Mouse (Mus musculus) liver, embryonic 16.5 days (tissue): ENCODE results near the gene Polr1a. TPM values are rescaled to one million over a fixed set of nuclear protein-coding genes. Genes with fewer than 3 reads are reported as not detected.
A peak's percentile ranks its signal among the peaks of the same experiment; 100 is the strongest.

Experiments used
- ATAC-seq: fragments of 200-750 bp; cut with Nextera tagmentation; 2 replicates; pipeline ENCODE4 v1.8.0; 2017; ENCODE audit warnings: low read depth, mild to moderate bottlenecking, moderate number of reproducible peaks, moderate library complexity
- H3K27ac ChIP-seq: fragments of 300-500 bp; sonication (generic); 2 replicates; pipeline ENCODE4 v1.5.1; 2014; ENCODE audit warnings: mild to moderate bottlenecking, low read length
- H3K27me3 ChIP-seq: fragments of 300-500 bp; sonication (generic); 2 replicates; pipeline ENCODE4 v1.6.1; 2014; ENCODE audit warnings: low read depth, low read length, mixed read lengths; ENCODE audit not compliant: control insufficient read depth, insufficient read depth
- H3K36me3 ChIP-seq: fragments of 300-500 bp; sonication (generic); 2 replicates; pipeline ENCODE4 v1.6.1; 2014; ENCODE audit warnings: mild to moderate bottlenecking; ENCODE audit not compliant: control insufficient read depth, insufficient read depth
- H3K4me1 ChIP-seq: fragments of 300-500 bp; sonication (generic); 2 replicates; pipeline ENCODE4 v1.6.1; 2014; ENCODE audit warnings: low read depth, low read length, mixed read lengths; ENCODE audit not compliant: control insufficient read depth
- H3K4me2 ChIP-seq: fragments of 300-500 bp; sonication (generic); 2 replicates; pipeline ENCODE4 v1.6.1; 2014; ENCODE audit warnings: low read depth, low read length, mixed read lengths
- H3K4me3 ChIP-seq: fragments of 300-500 bp; sonication (generic); 2 replicates; pipeline ENCODE4 v1.5.1; 2014; ENCODE audit warnings: low read depth, mild to moderate bottlenecking, low read length
- H3K9ac ChIP-seq: fragments of 300-500 bp; sonication (generic); 2 replicates; pipeline ENCODE4 v1.6.1; 2014; ENCODE audit warnings: low read depth, low read length
- H3K9me3 ChIP-seq: fragments of 300-500 bp; sonication (generic); replicated peaks from 2 replicates; pipeline ENCODE4 v1.6.1; 2016; ENCODE audit warnings: low read length; ENCODE audit not compliant: control insufficient read depth
- WGBS: fragments of 180-500 bp; shearing (Covaris S2); extraction: QIAGEN DNeasy Blood & Tissue Kit; methylation state at CpG from one replicate; pipeline ENCODE4 v1.1.7; 2014; ENCODE audit not compliant: insufficient replicate concordance; 5-methylcytosine and 5-hydroxymethylcytosine counted together
- polyA plus RNA-seq: library from polyadenylated mRNA; unstranded; fragments of >200 nt; fragmentation: Nextera tagmentation; extraction: Ambion mirVana; gene quantifications from 2 replicates; pipeline ENCODE4 v1.2.1, GENCODE M21; 2015

The Polr1a gene
- polyA plus RNA-seq, 1 experiment from 2014 or later: 14.3 TPM

DNA sequence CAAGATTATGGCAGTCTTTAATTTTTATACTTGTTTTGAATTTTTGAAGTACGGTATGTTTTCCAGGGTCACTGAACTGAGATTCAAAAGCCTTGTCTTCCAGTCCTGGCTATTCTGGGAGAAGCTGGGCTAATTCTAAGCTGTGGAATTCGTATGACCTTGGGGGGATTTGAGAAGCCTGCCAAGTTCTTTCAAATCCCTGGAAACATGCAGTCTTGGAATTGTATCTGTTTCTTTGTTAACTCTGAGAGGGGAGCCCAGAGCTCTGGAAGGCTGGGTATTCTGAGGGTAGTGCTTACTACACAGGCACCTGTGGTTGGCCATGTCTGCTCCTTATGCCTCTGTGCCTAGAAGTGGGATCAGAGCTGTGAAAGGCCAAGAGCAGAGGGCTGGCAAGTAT, 26.9 kb downstream of the Polr1a start:
- Histone ChIP-seq H3K4me1 (no peaks in the 10 kb centered on the region), H3K27ac (no peak overlapping the region), H3K27me3 (no peaks in the 10 kb centered on the region), H3K36me3 (peaks cover 28% of the 10 kb centered on the region), H3K4me3 (no peak overlapping the region), H3K4me2 (no peak overlapping the region), H3K9ac (no peak overlapping the region), H3K9me3 (no peaks in the 10 kb centered on the region)
- no peak for ATAC-seq
- 71% methylated on average over 2 of the region's 2 CpGs for WGBS

DNA sequence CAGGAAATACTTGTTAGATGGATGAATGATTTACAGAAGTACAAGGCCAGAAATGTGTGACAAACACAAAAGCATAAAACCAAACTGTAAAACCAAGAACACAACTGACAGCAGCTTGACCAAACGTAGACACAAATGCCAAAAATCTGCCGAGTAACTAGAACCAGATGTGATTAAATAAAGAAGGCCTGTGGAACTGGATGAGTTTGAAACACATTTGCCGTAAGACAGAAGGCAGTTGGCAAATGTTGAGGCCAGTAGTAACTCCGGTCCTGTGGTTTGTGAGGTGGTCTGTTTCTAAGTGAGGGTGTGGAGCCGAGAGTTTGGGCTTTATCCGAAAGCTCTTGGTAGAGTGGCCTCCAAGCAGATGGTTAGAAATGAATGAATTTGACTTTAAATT, 32.1 kb downstream of the Polr1a start:
- peaks cover 21% of the 10 kb centered on the region for H3K36me3 ChIP-seq
- 79% methylated on average over 6 of the region's 6 CpGs for WGBS

DNA sequence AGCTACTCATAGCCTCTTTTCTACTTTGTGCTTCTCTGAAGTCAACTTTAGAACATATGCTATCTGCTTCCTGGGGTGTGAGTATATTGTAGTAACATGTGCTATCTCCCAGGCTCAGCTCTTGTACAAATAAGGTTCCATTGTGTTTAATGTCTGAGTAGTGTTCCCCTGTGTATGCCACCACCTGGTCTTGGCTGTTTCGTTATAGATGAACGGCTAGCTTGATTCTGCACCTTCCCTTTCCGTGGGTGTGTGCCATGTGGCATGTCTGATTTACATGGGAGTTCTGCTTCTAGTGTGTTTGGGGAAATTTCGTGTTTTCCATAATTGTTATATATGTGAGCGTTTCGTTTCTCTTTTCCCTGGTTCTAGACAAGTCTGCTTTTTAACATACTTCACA, 36.2 kb downstream of the Polr1a start:
- Histone ChIP-seq H3K27ac (no peak overlapping the region), H3K4me3 (no peak overlapping the region), H3K9ac (no peak overlapping the region), H3K27me3 (no peaks in the 10 kb centered on the region), H3K4me2 (no peak overlapping the region), H3K36me3 (peaks cover 21% of the 10 kb centered on the region), H3K4me1 (no peaks in the 10 kb centered on the region), H3K9me3 (no peaks in the 10 kb centered on the region)
- ATAC-seq: no peak
- 83% methylated on average over 6 of the region's 6 CpGs for WGBS

More for the DNA sequence above, 32.1 kb downstream of the Polr1a start:
- H3K9me3 ChIP-seq: no peaks in the 10 kb centered on the region
- H3K4me1 ChIP-seq: no peaks in the 10 kb centered on the region
- no peaks in the 10 kb centered on the region for H3K27me3 ChIP-seq
- no peak for ATAC-seq
- H3K4me2 ChIP-seq: no peak overlapping the region
- no peak overlapping the region for H3K27ac ChIP-seq
- H3K4me3 ChIP-seq: no peak overlapping the region
- H3K9ac ChIP-seq: no peak overlapping the region

DNA sequence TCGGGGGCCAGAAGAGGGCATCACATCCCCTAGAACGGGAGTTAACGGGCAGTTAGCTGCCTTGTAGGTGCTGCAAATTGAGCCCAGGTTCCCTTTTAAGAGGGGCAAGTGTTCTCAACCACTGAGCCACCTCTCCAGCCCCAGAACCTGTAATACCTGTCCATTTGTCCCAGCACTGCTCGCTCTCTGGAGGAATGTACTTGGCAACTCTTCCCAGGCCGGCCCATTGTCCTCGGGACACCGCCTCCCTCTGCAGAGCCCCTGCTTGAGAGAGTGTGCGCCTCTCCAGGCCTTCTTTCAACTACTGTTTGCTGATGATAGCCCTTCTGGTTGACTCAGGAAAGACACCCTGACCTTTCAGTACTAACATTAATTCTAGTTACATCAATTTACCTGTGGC, 37.3 kb downstream of the Polr1a start:
- Histone ChIP-seq H3K4me3 (no peak overlapping the region), H3K9ac (no peak overlapping the region), H3K9me3 (no peaks in the 10 kb centered on the region), H3K4me1 (no peaks in the 10 kb centered on the region), H3K27me3 (no peaks in the 10 kb centered on the region), H3K36me3 (peaks cover 20% of the 10 kb centered on the region), H3K4me2 (no peak overlapping the region), H3K27ac (no peak overlapping the region)
- WGBS: 86% methylated on average over 8 of the region's 8 CpGs
- ATAC-seq: no peak

DNA sequence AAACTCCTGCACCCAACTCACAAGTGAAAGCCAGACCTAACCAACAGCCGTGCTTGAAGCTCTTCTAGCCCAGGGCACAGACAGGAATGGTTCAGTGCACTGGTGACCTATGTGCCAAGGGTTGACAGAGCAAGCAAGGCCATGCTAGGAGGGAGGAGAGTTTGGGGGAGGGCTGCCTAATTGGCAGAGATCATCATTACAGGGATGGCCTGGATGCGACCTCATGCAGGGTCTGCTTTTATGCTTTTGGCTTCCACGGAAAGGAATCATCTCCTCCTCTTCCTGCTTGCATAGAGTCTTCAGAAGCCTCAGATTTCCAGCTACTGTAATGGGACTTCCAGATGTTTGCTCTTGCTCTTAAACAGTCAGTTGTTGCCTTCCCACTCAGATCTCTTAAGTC, 40.9 kb downstream of the Polr1a start:
- 86% methylated on average over 3 of the region's 3 CpGs for WGBS
- no peak overlapping the region for H3K27ac ChIP-seq
- no peak overlapping the region for H3K9ac ChIP-seq
- H3K4me2 ChIP-seq: no peak overlapping the region
- no peaks in the 10 kb centered on the region for H3K4me1 ChIP-seq
- H3K9me3 ChIP-seq: no peaks in the 10 kb centered on the region
- peaks cover 17% of the 10 kb centered on the region for H3K36me3 ChIP-seq
- no peak overlapping the region for H3K4me3 ChIP-seq
- H3K27me3 ChIP-seq: no peaks in the 10 kb centered on the region
- ATAC-seq: no peak

DNA sequence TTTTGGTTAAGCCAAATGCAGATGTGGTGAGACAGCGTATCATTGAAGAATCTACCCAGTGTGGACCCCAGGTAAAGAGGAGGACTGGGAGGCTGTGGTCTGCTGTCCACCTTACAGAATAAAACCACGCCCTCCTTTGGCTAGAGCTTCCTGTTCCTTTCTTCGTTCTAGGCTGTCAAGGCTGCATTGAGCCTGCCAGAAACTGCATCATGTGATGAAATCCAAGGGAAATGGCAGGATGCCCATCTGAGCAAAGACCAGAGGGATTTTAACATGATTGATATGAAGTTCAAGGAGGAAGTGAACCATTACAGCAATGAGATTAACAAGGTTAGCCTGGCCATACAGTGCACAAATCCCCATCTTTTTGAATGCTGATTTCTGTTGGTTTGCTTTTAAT, 41.7 kb downstream of the Polr1a start:
- no peaks in the 10 kb centered on the region for H3K9me3 ChIP-seq
- no peak overlapping the region for H3K4me3 ChIP-seq
- H3K36me3 ChIP-seq: peaks cover 17% of the 10 kb centered on the region
- no peak overlapping the region for H3K4me2 ChIP-seq
- no peaks in the 10 kb centered on the region for H3K27me3 ChIP-seq
- no peak for ATAC-seq
- no peaks in the 10 kb centered on the region for H3K4me1 ChIP-seq
- no peak overlapping the region for H3K9ac ChIP-seq
- WGBS: 57% methylated on average over 3 of the region's 3 CpGs
- no peak overlapping the region for H3K27ac ChIP-seq

DNA sequence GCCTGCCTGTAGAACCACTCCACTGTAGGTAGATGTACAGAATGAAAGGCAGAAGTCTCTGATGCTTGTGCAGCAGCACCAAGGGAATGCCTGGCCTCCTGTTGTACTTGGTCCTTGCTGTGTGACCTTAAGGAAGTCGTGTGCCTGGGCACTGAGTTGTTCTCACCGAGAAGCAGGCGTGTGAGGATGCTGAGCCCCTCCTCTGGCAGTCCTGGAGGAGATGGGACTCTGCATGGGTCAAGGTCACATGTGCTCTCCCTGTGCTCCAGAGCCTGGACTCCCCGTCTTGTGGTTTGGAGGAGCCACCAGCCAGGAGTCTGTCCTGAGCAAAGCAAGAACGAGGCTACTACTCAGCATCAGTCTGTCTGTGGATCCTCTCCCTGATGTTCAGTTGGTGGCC, 42.3 kb downstream of the Polr1a start:
- Histone ChIP-seq H3K27ac (no peak overlapping the region), H3K4me2 (no peak overlapping the region), H3K4me1 (no peaks in the 10 kb centered on the region), H3K36me3 (peaks cover 17% of the 10 kb centered on the region), H3K4me3 (no peak overlapping the region), H3K9ac (no peak overlapping the region), H3K27me3 (no peaks in the 10 kb centered on the region), H3K9me3 (no peaks in the 10 kb centered on the region)
- no peak for ATAC-seq
- 66% methylated on average over 5 of the region's 5 CpGs for WGBS

DNA sequence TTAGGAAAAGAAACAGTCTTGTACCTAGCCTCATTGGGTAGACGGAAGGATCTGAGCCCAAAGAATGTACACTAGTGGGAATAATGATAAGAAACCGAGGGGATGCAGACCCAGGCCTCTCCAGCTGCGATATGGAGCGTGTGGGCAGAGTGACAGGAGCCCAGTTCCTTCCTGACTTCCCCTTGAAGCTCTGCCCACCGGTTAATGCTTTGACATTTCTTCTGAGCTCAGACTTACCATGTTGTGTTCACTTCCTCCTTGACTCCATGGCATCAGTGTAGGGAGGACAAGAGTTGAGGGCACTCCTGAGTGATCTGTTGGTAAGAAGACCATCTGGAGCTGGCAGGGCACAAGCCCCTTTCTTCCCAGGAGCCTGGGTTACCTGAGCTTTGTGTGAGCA, 53.3 kb downstream of the Polr1a start:
- no peak for ATAC-seq
- no peak overlapping the region for H3K4me2 ChIP-seq
- 21% methylated on average over 5 of the region's 5 CpGs for WGBS

DNA sequence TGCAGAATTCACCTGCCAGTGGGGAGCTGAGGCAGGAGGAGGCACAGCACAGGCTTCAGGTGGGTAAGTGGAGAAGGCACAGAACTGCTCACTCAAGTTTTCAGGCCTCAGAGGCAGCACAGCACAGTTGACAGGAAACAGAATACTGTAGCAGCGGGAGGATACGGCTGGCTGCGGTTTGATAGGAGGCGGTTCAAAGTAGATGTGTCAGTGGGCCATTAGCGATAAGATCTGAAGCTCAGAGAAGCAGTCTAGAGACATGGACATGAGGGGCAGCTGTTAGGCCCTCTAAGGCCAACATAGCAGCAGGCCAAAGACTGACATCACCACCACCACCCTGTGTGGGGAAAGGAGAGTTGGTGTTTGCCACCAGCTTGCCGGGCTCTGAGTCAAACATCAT, 53.9 kb downstream of the Polr1a start:
- no peak overlapping the region for H3K4me2 ChIP-seq
- H3K9me3 ChIP-seq: no peaks in the 10 kb centered on the region
- 17% methylated on average over 6 of the region's 6 CpGs for WGBS
- peaks cover 12% of the 10 kb centered on the region for H3K36me3 ChIP-seq
- H3K4me1 ChIP-seq: peaks cover 3% of the 10 kb centered on the region
- H3K27me3 ChIP-seq: no peaks in the 10 kb centered on the region
- H3K4me3 ChIP-seq: no peak overlapping the region
- H3K9ac ChIP-seq: no peak overlapping the region
- no peak overlapping the region for H3K27ac ChIP-seq
- ATAC-seq: 0 out of 2 replicates have a peak, but pooled peaks have one; percentile 16

More for the DNA sequence above, 53.3 kb downstream of the Polr1a start:
- H3K27me3 ChIP-seq: no peaks in the 10 kb centered on the region
- no peak overlapping the region for H3K4me3 ChIP-seq
- no peaks in the 10 kb centered on the region for H3K9me3 ChIP-seq
- peaks cover 3% of the 10 kb centered on the region for H3K4me1 ChIP-seq
- H3K27ac ChIP-seq: no peak overlapping the region
- H3K9ac ChIP-seq: no peak overlapping the region
- H3K36me3 ChIP-seq: peaks cover 11% of the 10 kb centered on the region
